Mouse (Mus musculus): ENCODE measurements around the gene Hoxb5. TPM values are rescaled to one million over a fixed set of nuclear protein-coding genes. Genes with fewer than 3 reads are reported as not detected.
A peak's percentile ranks its signal among the peaks of the same experiment; 100 is the strongest.

The Hoxb5 gene
- polyA plus RNA-seq, 1 experiment from 2014 or later = not detected

GRCm38 (mm10) chr11:96270996-96271540 lies 32.1 kb upstream of the Hoxb5 start, which contains the start of gene Hoxb9:
Hoxb9 (plus strand) TSS chr11:96271457.
- Histone ChIP-seq H3K4me2 (ENCODE audit: low read length) (no peak within 1 kb of the TSS), H3K36me3 (ENCODE audit: control insufficient read depth, insufficient read depth, low read length) (no peaks in the 10 kb centered on the region), H3K9me3 (ENCODE audit: control insufficient read depth, low read length) (no peaks in the 10 kb centered on the region), H3K27ac (replicated peaks; ENCODE audit: low read depth, low read length) (no peak within 1 kb of the TSS), H3K27me3 (ENCODE audit: control insufficient read depth, insufficient read depth, low read length) (peaks cover 99% of the 10 kb centered on the region), H3K9ac (replicated peaks; ENCODE audit: low read length) (no peak within 1 kb of the TSS), H3K4me1 (ENCODE audit: control insufficient read depth, insufficient read depth, low read length) (no peaks in the 10 kb centered on the region), H3K4me3 (replicated peaks; ENCODE audit: low read depth, low read length) (peak within 1 kb of the TSS; percentile 8; the same call in 1 of the 2 replicates)
- no peak for DNase-seq
- WGBS = under 1% methylated on average over 40 of the region's 40 CpGs
- no peak for ATAC-seq (ENCODE audit: low FRiP score, low TSS enrichment)

GRCm38 (mm10) chr11:96271541-96272011 lies 31.6 kb upstream of the Hoxb5 start:
- no peak overlapping the region for H3K9ac ChIP-seq (replicated peaks; ENCODE audit: low read length)
- no peaks in the 10 kb centered on the region for H3K9me3 ChIP-seq (ENCODE audit: control insufficient read depth, low read length)
- H3K36me3 ChIP-seq (ENCODE audit: control insufficient read depth, insufficient read depth, low read length) = no peaks in the 10 kb centered on the region
- under 1% methylated on average over 52 of the region's 52 CpGs for WGBS
- H3K4me3 ChIP-seq (replicated peaks; ENCODE audit: low read depth, low read length) = peak overlapping the region; percentile 8; the same call in 1 of the 2 replicates
- no peak for DNase-seq
- H3K4me2 ChIP-seq (ENCODE audit: low read length) = no peak overlapping the region
- H3K4me1 ChIP-seq (ENCODE audit: control insufficient read depth, insufficient read depth, low read length) = no peaks in the 10 kb centered on the region
- ATAC-seq (ENCODE audit: low FRiP score, low TSS enrichment) = no peak
- peaks cover 99% of the 10 kb centered on the region for H3K27me3 ChIP-seq (ENCODE audit: control insufficient read depth, insufficient read depth, low read length)
- H3K27ac ChIP-seq (replicated peaks; ENCODE audit: low read depth, low read length) = no peak overlapping the region

- DNase-seq (peak; percentile 58), ATAC-seq (ENCODE audit: low FRiP score, low TSS enrichment) (no peak)
- Histone ChIP-seq H3K4me3 (replicated peaks; ENCODE audit: low read depth, low read length) (no peak overlapping the region), H3K27me3 (ENCODE audit: control insufficient read depth, insufficient read depth, low read length) (peaks cover 99% of the 10 kb centered on the region), H3K4me1 (ENCODE audit: control insufficient read depth, insufficient read depth, low read length) (no peaks in the 10 kb centered on the region), H3K9ac (replicated peaks; ENCODE audit: low read length) (no peak overlapping the region), H3K4me2 (ENCODE audit: low read length) (no peak overlapping the region), H3K36me3 (ENCODE audit: control insufficient read depth, insufficient read depth, low read length) (no peaks in the 10 kb centered on the region), H3K9me3 (ENCODE audit: control insufficient read depth, low read length) (no peaks in the 10 kb centered on the region), H3K27ac (replicated peaks; ENCODE audit: low read depth, low read length) (no peak overlapping the region)
- under 1% methylated on average over 55 of the region's 58 CpGs for WGBS
These were observed 30.9 kb upstream of the Hoxb5 start for GRCm38 (mm10) chr11:96272024-96272921.

GRCm38 (mm10) chr11:96274428-96274827 lies 28.7 kb upstream of the Hoxb5 start:
- peaks cover 99% of the 10 kb centered on the region for H3K27me3 ChIP-seq (ENCODE audit: control insufficient read depth, insufficient read depth, low read length)
- no peaks in the 10 kb centered on the region for H3K36me3 ChIP-seq (ENCODE audit: control insufficient read depth, insufficient read depth, low read length)
- WGBS = 3% methylated on average over 10 of the region's 10 CpGs
- H3K9me3 ChIP-seq (ENCODE audit: control insufficient read depth, low read length) = no peaks in the 10 kb centered on the region
- no peak for ATAC-seq (ENCODE audit: low FRiP score, low TSS enrichment)
- H3K4me2 ChIP-seq (ENCODE audit: low read length) = no peak overlapping the region
- H3K9ac ChIP-seq (replicated peaks; ENCODE audit: low read length) = no peak overlapping the region
- H3K4me3 ChIP-seq (replicated peaks; ENCODE audit: low read depth, low read length) = no peak overlapping the region
- no peak for DNase-seq
- no peaks in the 10 kb centered on the region for H3K4me1 ChIP-seq (ENCODE audit: control insufficient read depth, insufficient read depth, low read length)
- no peak overlapping the region for H3K27ac ChIP-seq (replicated peaks; ENCODE audit: low read depth, low read length)

- ATAC-seq (ENCODE audit: low FRiP score, low TSS enrichment) = no peak
- 4% methylated on average over 4 of the region's 4 CpGs for WGBS
- no peak overlapping the region for H3K4me2 ChIP-seq (ENCODE audit: low read length)
These were observed 27.2 kb upstream of the Hoxb5 start for GRCm38 (mm10) chr11:96275896-96276295.

GRCm38 (mm10) chr11:96277151-96278044 lies 25.7 kb upstream of the Hoxb5 start:
- H3K4me2 ChIP-seq (ENCODE audit: low read length) = no peak overlapping the region
- H3K27ac ChIP-seq (replicated peaks; ENCODE audit: low read depth, low read length) = no peak overlapping the region
- no peaks in the 10 kb centered on the region for H3K9me3 ChIP-seq (ENCODE audit: control insufficient read depth, low read length)
- H3K9ac ChIP-seq (replicated peaks; ENCODE audit: low read length) = no peak overlapping the region
- H3K4me3 ChIP-seq (replicated peaks; ENCODE audit: low read depth, low read length) = no peak overlapping the region
- ATAC-seq (ENCODE audit: low FRiP score, low TSS enrichment) (no peak), DNase-seq (no peak)
- peaks cover 98% of the 10 kb centered on the region for H3K27me3 ChIP-seq (ENCODE audit: control insufficient read depth, insufficient read depth, low read length)
- 1% methylated on average over 35 of the region's 35 CpGs for WGBS
- no peaks in the 10 kb centered on the region for H3K36me3 ChIP-seq (ENCODE audit: control insufficient read depth, insufficient read depth, low read length)
- no peaks in the 10 kb centered on the region for H3K4me1 ChIP-seq (ENCODE audit: control insufficient read depth, insufficient read depth, low read length)

More at GRCm38 (mm10) chr11:96275896-96276295, 27.2 kb upstream of the Hoxb5 start:
- Histone ChIP-seq H3K4me1 (ENCODE audit: control insufficient read depth, insufficient read depth, low read length) (no peaks in the 10 kb centered on the region), H3K4me3 (replicated peaks; ENCODE audit: low read depth, low read length) (no peak overlapping the region), H3K9me3 (ENCODE audit: control insufficient read depth, low read length) (no peaks in the 10 kb centered on the region), H3K9ac (replicated peaks; ENCODE audit: low read length) (no peak overlapping the region), H3K27me3 (ENCODE audit: control insufficient read depth, insufficient read depth, low read length) (peaks cover 99% of the 10 kb centered on the region), H3K27ac (replicated peaks; ENCODE audit: low read depth, low read length) (no peak overlapping the region), H3K36me3 (ENCODE audit: control insufficient read depth, insufficient read depth, low read length) (no peaks in the 10 kb centered on the region)
- no peak for DNase-seq

GRCm38 (mm10) chr11:96278324-96278723 lies 24.8 kb upstream of the Hoxb5 start:
- H3K4me1 ChIP-seq (ENCODE audit: control insufficient read depth, insufficient read depth, low read length) = no peaks in the 10 kb centered on the region
- no peak overlapping the region for H3K9ac ChIP-seq (replicated peaks; ENCODE audit: low read length)
- no peak for DNase-seq
- H3K36me3 ChIP-seq (ENCODE audit: control insufficient read depth, insufficient read depth, low read length) = no peaks in the 10 kb centered on the region
- ATAC-seq (ENCODE audit: low FRiP score, low TSS enrichment) = no peak
- 21% methylated on average over 14 of the region's 14 CpGs for WGBS
- H3K9me3 ChIP-seq (ENCODE audit: control insufficient read depth, low read length) = no peaks in the 10 kb centered on the region
- H3K27ac ChIP-seq (replicated peaks; ENCODE audit: low read depth, low read length) = no peak overlapping the region
- H3K4me3 ChIP-seq (replicated peaks; ENCODE audit: low read depth, low read length) = no peak overlapping the region
- no peak overlapping the region for H3K4me2 ChIP-seq (ENCODE audit: low read length)
- H3K27me3 ChIP-seq (ENCODE audit: control insufficient read depth, insufficient read depth, low read length) = peaks cover 98% of the 10 kb centered on the region

GRCm38 (mm10) chr11:96278773-96279172 lies 24.4 kb upstream of the Hoxb5 start:
- Histone ChIP-seq H3K4me1 (ENCODE audit: control insufficient read depth, insufficient read depth, low read length) (no peaks in the 10 kb centered on the region), H3K9ac (replicated peaks; ENCODE audit: low read length) (no peak overlapping the region), H3K27me3 (ENCODE audit: control insufficient read depth, insufficient read depth, low read length) (peaks cover 98% of the 10 kb centered on the region), H3K27ac (replicated peaks; ENCODE audit: low read depth, low read length) (no peak overlapping the region), H3K4me3 (replicated peaks; ENCODE audit: low read depth, low read length) (no peak overlapping the region), H3K36me3 (ENCODE audit: control insufficient read depth, insufficient read depth, low read length) (no peaks in the 10 kb centered on the region), H3K4me2 (ENCODE audit: low read length) (no peak overlapping the region), H3K9me3 (ENCODE audit: control insufficient read depth, low read length) (no peaks in the 10 kb centered on the region)
- under 1% methylated on average over 9 of the region's 9 CpGs for WGBS
- peak; percentile 93 for DNase-seq
- no peak for ATAC-seq (ENCODE audit: low FRiP score, low TSS enrichment)
